ENCODE assay signal across 12 mouse cellular contexts in genomic region chr1:116184471-116184870, GRCm38 (mm10).
"Had no signal": no experiment of that assay in that cellular context is flagged by ENCODE, and none has a peak within 500 bp of the region (broad histone marks: within the 10 kb centered on the region; RNA-seq: fewer than 3 reads in every experiment).

No protein-coding gene starts in this region.

- H3K27me3 ChIP-seq: intestine, embryonic 15.5 days; limb, embryonic 12.5 days; liver, embryonic 15.5 days; midbrain, embryonic 13.5 days had no signal

- H3K9ac ChIP-seq: intestine, embryonic 15.5 days; limb, embryonic 12.5 days; liver, embryonic 15.5 days; midbrain, embryonic 13.5 days had no signal

- H3K9me3 ChIP-seq: intestine, embryonic 15.5 days; limb, embryonic 12.5 days; midbrain, embryonic 13.5 days had no signal

- ATAC-seq: intestine, embryonic 15.5 days; lung, postnatal 0 days; midbrain, embryonic 13.5 days had no signal

- H3K4me3 ChIP-seq: intestine, embryonic 15.5 days; limb, embryonic 12.5 days; liver, embryonic 15.5 days; midbrain, embryonic 13.5 days had no signal

- H3K27ac ChIP-seq: intestine, embryonic 15.5 days; limb, embryonic 12.5 days; liver, embryonic 15.5 days; midbrain, embryonic 13.5 days; stomach, postnatal 0 days had no signal

- H3K4me2 ChIP-seq: intestine, embryonic 15.5 days; limb, embryonic 12.5 days; liver, embryonic 15.5 days; midbrain, embryonic 13.5 days had no signal

- H3K4me1 ChIP-seq: intestine, embryonic 15.5 days; limb, embryonic 12.5 days; liver, embryonic 15.5 days; midbrain, embryonic 13.5 days had no signal

- DNase-seq: layer of hippocampus, adult 9-11 months; liver; lung, adult 2 months; lung, postnatal 36 days; right cerebral cortex, postnatal 25 days; thymus, postnatal 4 days had no signal

- H3K36me3 ChIP-seq: intestine, embryonic 15.5 days; limb, embryonic 12.5 days; liver, embryonic 15.5 days; midbrain, embryonic 13.5 days had no signal
